Mouse (Mus musculus) kidney, adult 9 months (tissue): Measurements from ENCODE around the gene Spty2d1.
"Not testable (repeated sequence)": the region's sequence is repeated elsewhere in the genome, so short reads cannot be mapped to it uniquely, and the experiment has no call there.

ENCODE experiments used
- DNase-seq: peaks from one replicate; pipeline ENCODE4 v3.0.0; 2022

Gene Spty2d1

DNA sequence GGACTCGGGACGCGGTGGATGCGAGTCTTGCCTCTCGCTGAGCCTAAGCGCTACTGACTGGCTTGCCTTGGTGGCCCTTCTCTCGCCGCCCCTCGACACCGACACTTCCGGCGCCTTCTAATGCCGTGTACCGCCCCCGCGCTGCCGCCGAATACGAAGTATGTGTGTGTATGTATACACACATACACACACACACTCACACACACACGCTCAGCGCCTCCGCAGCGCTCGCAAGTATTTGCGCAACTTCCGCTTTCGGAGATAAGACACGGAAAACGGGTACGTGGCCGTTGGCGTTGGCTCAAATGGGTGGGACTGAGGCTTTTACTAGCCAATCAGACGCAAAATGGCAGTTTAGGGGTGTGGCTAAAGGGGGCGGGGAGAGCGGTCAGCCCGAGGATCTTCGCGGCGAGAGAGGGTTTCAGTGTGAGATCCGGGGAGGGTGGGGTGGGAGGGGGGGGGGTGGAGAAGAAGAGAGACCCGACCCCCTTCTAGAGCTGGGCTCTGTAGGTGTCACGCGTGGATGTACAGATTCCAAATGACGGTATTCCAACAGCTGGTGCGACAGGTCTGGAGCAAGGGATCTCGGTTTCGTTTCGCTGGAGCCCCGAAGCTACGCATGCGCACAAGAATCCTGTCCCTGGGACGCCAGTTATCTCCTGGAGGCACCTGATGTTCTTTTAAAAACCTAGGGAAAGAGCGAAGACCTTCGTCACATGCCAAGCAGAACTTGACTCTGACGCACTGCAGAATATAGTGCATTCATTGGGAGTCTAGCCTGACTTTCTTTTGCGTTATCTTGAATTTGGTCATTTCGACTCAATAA lies at the start of gene Spty2d1:
TSS of gene Spty2d1 (minus strand) at position 244 of the 826 bp plus-strand sequence.
- peak; percentile 99 for DNase-seq

GRCm38 (mm10) chr7:47056273-47056672 lies 48.1 kb upstream of the Spty2d1 start:
- no peak for DNase-seq

DNA sequence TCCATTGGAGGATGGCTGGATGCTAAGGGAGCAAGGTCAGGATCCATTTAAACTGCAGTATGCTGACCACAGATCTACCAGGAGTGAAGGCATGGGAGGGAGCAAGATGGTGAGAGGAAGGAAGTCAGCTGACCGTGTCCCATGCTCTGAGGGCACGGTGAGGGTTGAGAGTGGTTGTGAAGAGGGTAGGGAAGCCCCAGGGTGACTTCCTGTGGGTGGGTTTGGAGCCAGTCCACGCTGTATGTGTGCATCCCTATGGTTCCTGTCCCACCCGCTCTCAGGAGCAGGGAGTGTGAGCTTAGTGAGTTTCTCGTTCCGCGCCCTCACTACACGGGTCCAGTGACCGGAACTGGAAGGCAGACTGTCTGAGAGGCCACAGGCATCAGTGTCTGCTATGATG lies 47.5 kb upstream of the Spty2d1 start:
- DNase-seq: no peak

- peak; percentile 96 for DNase-seq
These were observed 46.5 kb upstream of the Spty2d1 start for GRCm38 (mm10) chr7:47054666-47055065.

GRCm38 (mm10) chr7:47053287-47053686 lies 45.1 kb upstream of the Spty2d1 start:
- DNase-seq: no peak

- peak; percentile 60 for DNase-seq
These were observed 44.1 kb upstream of the Spty2d1 start for GRCm38 (mm10) chr7:47052276-47052675.

GRCm38 (mm10) chr7:47051404-47052151 lies 43.4 kb upstream of the Spty2d1 start:
- DNase-seq: peak; percentile 64

GRCm38 (mm10) chr7:47050766-47051165 lies 42.6 kb upstream of the Spty2d1 start:
- peak; percentile 72 for DNase-seq

- peak; percentile 97 for DNase-seq
These were observed 42.2 kb upstream of the Spty2d1 start, which contains the start of gene Tmem86a for GRCm38 (mm10) chr7:47050366-47050765. Gene Tmem86a, plus strand, starts transcription at chr7:47050601.

DNA sequence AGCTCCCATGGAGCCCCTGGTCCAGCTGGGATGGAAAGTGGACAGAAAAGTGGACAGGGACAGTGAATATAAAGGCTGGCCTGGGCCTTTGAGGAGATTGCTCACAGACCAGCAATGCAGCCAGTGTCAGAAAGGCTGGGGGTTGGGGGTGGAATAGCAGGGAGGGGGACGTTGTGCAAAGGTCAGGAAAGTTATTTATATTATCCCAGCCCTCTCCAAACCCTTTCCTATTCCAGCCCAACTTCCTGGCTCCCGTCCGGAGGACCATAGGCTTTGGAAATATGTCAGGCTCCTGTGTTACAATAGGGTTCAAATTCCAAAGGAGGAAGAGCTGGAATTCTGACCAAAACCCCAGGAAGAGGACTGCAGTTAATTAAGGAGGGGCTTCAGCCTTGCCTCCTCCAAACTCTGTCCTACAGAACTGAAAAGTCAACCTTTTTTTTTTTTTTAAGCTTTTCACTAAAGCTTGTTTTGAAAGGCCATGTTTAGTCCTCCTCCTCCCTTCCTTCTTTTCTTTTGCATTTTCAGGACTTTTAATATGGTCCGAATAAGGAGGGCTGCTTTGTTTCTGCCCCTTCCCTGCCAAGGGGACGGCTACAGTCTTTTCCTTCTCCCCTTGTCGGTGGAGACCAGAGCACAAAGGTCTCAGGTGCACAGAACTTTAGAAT lies 34.7 kb upstream of the Spty2d1 start:
- no peak for DNase-seq

- peak; percentile 62 for DNase-seq
These were observed 33.9 kb upstream of the Spty2d1 start for GRCm38 (mm10) chr7:47042121-47042520.

DNA sequence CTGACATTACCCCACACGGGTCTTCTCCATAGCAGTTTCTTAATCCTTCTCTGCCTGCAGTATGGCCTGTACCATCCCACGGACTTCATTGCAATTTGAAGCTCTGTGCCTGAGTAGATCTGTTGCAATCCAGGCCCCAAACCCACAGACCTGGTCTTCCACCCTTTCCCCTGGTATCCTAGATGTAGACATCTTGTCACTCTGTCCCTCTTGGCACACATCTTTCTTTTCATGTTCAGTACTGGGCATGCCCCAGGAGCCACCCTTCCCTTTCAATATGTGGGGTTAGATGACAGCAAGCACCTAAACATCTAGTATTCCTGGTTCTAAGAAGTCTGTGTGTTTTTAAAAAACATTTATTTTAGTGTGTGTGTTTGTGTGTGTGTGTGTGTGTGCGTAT lies 33.5 kb upstream of the Spty2d1 start:
- DNase-seq: no peak

DNA sequence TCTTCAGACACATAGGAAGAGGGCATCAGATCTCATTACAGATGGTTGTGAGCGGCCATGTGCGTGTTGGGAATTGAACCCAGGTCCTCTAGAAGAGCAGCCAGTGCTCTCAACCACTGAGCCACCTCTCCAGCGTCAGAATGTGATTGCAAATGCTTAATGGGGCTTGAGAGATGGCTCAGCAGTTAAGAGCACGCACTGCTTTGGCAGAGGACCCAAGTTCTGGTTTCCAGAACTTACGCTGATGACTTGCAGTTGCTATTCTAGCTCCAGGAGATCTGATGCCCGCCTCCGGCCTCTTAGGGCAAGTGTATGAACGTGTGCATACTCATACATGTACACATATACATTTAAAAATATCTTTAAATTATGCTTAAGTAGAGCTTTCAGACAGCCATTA lies 27.2 kb upstream of the Spty2d1 start:
- DNase-seq: no peak

GRCm38 (mm10) chr7:47034785-47035384 lies 26.7 kb upstream of the Spty2d1 start:
- DNase-seq: peak; percentile 71

DNA sequence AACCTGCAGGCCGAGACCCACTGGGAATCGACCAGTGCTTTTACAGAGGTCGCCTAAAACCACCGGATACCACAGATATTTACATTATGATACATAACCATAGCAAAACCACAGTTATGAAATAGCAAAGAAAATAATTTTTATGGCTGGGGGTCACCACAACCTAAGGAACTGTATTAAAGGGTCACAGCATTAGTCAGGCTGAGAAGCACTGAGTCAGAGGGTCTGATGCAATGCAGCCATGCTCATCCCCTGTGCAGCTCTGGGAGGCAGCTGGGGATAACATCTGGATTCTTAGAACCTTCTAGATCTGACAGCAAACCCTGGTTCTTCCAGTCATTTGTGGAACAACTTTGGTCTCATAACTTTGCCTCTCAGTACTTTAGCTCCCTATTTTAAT lies 23.2 kb upstream of the Spty2d1 start:
- DNase-seq: no peak

DNA sequence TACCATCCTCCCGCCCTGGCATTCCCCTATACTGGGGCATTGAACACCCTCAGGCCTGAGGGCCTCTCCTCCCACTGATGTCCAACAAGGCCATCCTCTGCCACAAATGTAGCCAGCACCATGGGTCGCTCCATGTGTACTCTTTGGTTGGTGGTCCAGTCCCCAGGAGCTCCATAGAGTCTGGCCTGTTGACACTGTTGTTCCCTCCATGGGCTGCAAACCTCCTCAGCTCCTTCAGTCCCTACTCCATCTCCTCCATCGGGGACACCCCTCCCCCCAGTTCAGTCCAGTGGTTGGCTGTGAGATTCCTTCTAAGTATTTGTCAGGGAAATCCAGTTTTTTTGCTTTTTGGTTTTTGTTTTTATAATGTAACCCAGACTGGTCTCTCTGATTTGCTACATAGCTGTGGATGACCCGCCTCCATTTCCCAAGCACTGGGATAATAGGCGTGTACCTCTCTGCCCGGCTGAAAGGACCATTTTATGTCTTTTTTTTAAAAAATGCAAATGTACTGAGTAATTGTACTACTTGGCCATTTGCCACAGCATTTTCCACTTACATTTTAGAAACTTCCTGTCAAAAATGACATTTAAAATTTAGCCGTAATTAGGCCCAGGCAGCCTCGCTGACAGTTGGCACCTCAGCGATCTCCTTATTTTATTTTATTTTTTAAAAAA lies 22.4 kb upstream of the Spty2d1 start:
- no peak for DNase-seq

- DNase-seq: no peak
These were observed 19.3 kb upstream of the Spty2d1 start for GRCm38 (mm10) chr7:47027520-47027919.

GRCm38 (mm10) chr7:47026899-47027298 lies 18.7 kb upstream of the Spty2d1 start:
- DNase-seq: not testable (repeated sequence)

DNA sequence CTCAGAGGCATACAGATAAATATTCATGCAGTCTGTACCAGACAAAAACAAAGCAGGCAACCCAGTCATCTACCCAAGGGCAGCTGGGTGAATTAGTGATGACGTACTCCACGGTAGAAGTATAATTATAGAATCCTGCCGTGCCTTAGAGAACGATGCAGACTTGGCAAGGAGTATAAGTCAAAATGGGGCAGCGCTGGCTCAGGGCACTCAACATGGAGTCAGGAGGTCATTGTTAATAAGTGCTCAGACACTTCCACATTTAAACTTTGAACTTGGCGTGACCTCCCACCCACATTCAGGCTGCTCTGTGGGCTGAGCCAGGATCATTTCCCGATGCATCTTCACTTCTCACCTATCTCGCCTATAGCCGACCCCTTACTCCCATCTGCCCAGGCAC lies 17.2 kb upstream of the Spty2d1 start:
- peak; percentile 62 for DNase-seq

DNA sequence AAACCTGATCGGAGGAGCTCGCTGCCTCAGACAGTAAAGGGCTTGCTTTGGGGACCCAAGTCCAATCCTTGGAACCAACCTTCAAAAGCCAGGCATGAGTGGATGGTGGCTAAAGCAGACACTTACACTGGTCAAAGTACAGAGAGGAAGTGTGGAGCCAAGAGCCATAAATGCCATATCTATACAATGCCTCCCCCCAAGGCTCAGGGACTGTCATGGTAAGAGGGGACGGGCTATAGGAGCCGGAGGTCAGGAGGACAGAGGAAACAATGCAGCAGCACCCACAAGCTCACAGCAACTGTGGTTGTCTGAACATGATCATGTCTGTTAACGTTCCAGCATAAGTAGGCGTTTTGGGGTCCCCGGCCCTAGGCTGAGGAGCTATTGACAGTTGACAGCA lies 16.2 kb upstream of the Spty2d1 start:
- no peak for DNase-seq

DNA sequence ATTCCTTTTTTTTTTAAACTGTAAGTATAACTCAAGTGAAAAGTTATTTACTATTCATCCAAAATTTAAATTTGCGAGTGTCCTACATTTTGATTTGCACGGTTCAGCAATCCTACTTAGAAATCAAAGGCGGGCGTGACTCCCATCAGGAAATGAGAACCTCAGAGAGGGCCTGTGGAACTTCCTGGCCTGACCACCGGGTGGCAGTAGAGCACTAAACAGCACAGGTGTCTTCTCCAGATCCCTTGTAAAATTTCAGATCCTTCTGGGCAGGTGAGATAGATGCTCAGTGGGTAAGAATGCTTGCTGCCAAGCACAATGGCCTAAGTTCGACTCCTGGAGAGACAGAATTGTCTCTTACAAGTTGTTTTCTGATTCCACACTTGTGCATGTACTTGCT lies 15.3 kb upstream of the Spty2d1 start:
- peak; percentile 89 for DNase-seq

- DNase-seq: no peak
These were observed 14.3 kb upstream of the Spty2d1 start for GRCm38 (mm10) chr7:47022482-47022881.
